Mouse (Mus musculus): ENCODE measurements at regions not wholly inside any gene's neighbourhood (a gene's known extent, or its start where the extent isn't known, plus 50 kb on each side); places are given as distances from the start of the nearest gene placed in this dataset.

DNA sequence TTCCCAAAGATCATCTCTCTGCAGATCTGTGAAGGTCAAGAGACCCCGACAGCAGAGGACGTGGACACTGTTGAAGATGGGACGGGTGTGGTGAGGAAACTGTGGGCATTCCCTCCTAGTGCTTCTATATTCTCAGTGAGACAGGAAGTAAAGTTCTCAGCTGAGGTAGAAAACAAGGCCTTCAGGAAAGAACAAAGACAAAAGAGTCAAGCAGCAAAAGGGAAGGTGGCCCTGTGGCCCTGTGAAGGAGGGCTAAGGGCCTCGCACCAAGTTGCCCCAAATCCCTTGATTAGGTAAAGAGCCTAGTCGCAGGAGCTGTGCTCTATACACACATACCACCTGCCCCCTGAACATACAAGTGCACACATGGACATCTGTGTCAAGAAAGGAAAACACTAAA lies 66.8 kb upstream of the Thy1 start:
- H3K9me3 ChIP-seq (ENCODE audit: low read length): no peaks in the 10 kb centered on the region
- no peaks in the 10 kb centered on the region for H3K4me1 ChIP-seq (ENCODE audit: insufficient read depth)
- ATAC-seq (no peak), DNase-seq (no peak)
- no peak overlapping the region for H3K4me3 ChIP-seq (ENCODE audit: low read depth, low read length)
- no peak overlapping the region for H3K4me2 ChIP-seq (ENCODE audit: low read depth, low read length)
- no peak overlapping the region for H3K27ac ChIP-seq (ENCODE audit: low read depth)
- no peaks in the 10 kb centered on the region for H3K27me3 ChIP-seq (ENCODE audit: insufficient read depth, low read length)
- 76% methylated on average over 5 of the region's 5 CpGs for WGBS (ENCODE audit: insufficient replicate concordance)
- no peak for TF ChIP-seq CTCF (IDR thresholded peaks at IDR 0.05; ENCODE audit: low read depth)
- TF ChIP-seq EP300 (IDR thresholded peaks at IDR 0.05; ENCODE audit: low read depth): no peak
- H3K36me3 ChIP-seq (replicated peaks; ENCODE audit: insufficient read depth, low read length): no peaks in the 10 kb centered on the region
- no peak overlapping the region for H3K9ac ChIP-seq (replicated peaks)

DNA sequence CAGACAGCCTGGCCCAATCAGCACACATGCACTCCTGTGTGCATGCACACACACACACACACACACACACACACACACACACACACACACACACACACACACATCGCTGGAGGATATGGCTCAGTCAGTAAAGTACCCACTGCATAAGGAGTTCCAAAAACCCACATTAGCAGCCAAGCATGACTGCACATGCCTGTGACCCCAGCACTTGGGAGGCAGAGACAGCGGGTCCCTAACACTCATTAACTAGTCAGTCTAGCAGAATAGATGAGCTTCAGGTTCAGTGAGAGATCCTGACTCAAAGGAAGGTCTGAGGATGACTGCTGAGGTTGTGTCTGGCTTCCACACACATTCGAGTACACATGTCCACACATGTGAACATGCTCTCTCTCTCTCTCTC lies 65.4 kb upstream of the Thy1 start:
- TF ChIP-seq CTCF (IDR thresholded peaks at IDR 0.05; ENCODE audit: low read depth) (no peak), EP300 (IDR thresholded peaks at IDR 0.05; ENCODE audit: low read depth) (no peak)
- H3K4me3 ChIP-seq (ENCODE audit: low read depth, low read length): no peak overlapping the region
- no peaks in the 10 kb centered on the region for H3K4me1 ChIP-seq (ENCODE audit: insufficient read depth)
- no peak overlapping the region for H3K27ac ChIP-seq (ENCODE audit: low read depth)
- ATAC-seq (no peak), DNase-seq (no peak)
- no peaks in the 10 kb centered on the region for H3K36me3 ChIP-seq (replicated peaks; ENCODE audit: insufficient read depth, low read length)
- H3K27me3 ChIP-seq (ENCODE audit: insufficient read depth, low read length): no peaks in the 10 kb centered on the region
- no peak overlapping the region for H3K9ac ChIP-seq (replicated peaks)
- H3K4me2 ChIP-seq (ENCODE audit: low read depth, low read length): no peak overlapping the region
- 48% methylated on average over 3 of the region's 3 CpGs for WGBS (ENCODE audit: insufficient replicate concordance)
- H3K9me3 ChIP-seq (ENCODE audit: low read length): no peaks in the 10 kb centered on the region

GRCm38 (mm10) chr9:43981376-43981775 lies 61.8 kb upstream of the Thy1 start:
- Histone ChIP-seq H3K9ac (replicated peaks) (no peak overlapping the region), H3K36me3 (replicated peaks; ENCODE audit: insufficient read depth, low read length) (no peaks in the 10 kb centered on the region), H3K4me1 (ENCODE audit: insufficient read depth) (no peaks in the 10 kb centered on the region), H3K27ac (ENCODE audit: low read depth) (no peak overlapping the region), H3K27me3 (ENCODE audit: insufficient read depth, low read length) (no peaks in the 10 kb centered on the region), H3K4me3 (ENCODE audit: low read depth, low read length) (no peak overlapping the region), H3K4me2 (ENCODE audit: low read depth, low read length) (no peak overlapping the region), H3K9me3 (ENCODE audit: low read length) (no peaks in the 10 kb centered on the region)
- no peak for TF ChIP-seq EP300 (IDR thresholded peaks at IDR 0.05; ENCODE audit: low read depth)
- no peak for ATAC-seq
- 39% methylated on average over 8 of the region's 8 CpGs for WGBS (ENCODE audit: insufficient replicate concordance)
- DNase-seq: no peak

- TF ChIP-seq CTCF (IDR thresholded peaks at IDR 0.05; ENCODE audit: low read depth) (no peak), EP300 (IDR thresholded peaks at IDR 0.05; ENCODE audit: low read depth) (no peak)
- no peak overlapping the region for H3K4me3 ChIP-seq (ENCODE audit: low read depth, low read length)
- DNase-seq (no peak), ATAC-seq (no peak)
- no peak overlapping the region for H3K9ac ChIP-seq (replicated peaks)
- no peaks in the 10 kb centered on the region for H3K4me1 ChIP-seq (ENCODE audit: insufficient read depth)
- H3K27ac ChIP-seq (ENCODE audit: low read depth): no peak overlapping the region
- no peaks in the 10 kb centered on the region for H3K27me3 ChIP-seq (ENCODE audit: insufficient read depth, low read length)
- no peak overlapping the region for H3K4me2 ChIP-seq (ENCODE audit: low read depth, low read length)
- no peaks in the 10 kb centered on the region for H3K9me3 ChIP-seq (ENCODE audit: low read length)
- H3K36me3 ChIP-seq (replicated peaks; ENCODE audit: insufficient read depth, low read length): no peaks in the 10 kb centered on the region
- WGBS (ENCODE audit: insufficient replicate concordance): 58% methylated on average over 5 of the region's 5 CpGs
These were observed 60.8 kb upstream of the Thy1 start for GRCm38 (mm10) chr9:43982359-43982889.

- Histone ChIP-seq H3K4me3 (ENCODE audit: low read depth, low read length) (no peak overlapping the region), H3K27ac (ENCODE audit: low read depth) (no peak overlapping the region), H3K9me3 (ENCODE audit: low read length) (no peaks in the 10 kb centered on the region), H3K27me3 (ENCODE audit: insufficient read depth, low read length) (no peaks in the 10 kb centered on the region), H3K36me3 (replicated peaks; ENCODE audit: insufficient read depth, low read length) (no peaks in the 10 kb centered on the region), H3K4me1 (ENCODE audit: insufficient read depth) (no peaks in the 10 kb centered on the region), H3K9ac (replicated peaks) (no peak overlapping the region), H3K4me2 (ENCODE audit: low read depth, low read length) (no peak overlapping the region)
- 74% methylated on average over 2 of the region's 2 CpGs for whole genome bisulfite sequencing (ENCODE audit: insufficient replicate concordance)
- DNase-seq (no peak), ATAC-seq (no peak)
- TF ChIP-seq CTCF (IDR thresholded peaks at IDR 0.05; ENCODE audit: low read depth) (no peak), EP300 (IDR thresholded peaks at IDR 0.05; ENCODE audit: low read depth) (no peak)
These were observed 60.0 kb upstream of the Thy1 start for GRCm38 (mm10) chr9:43983220-43983619.

GRCm38 (mm10) chr9:43984181-43985062 lies 58.8 kb upstream of the Thy1 start:
- TF ChIP-seq CTCF (IDR thresholded peaks at IDR 0.05; ENCODE audit: low read depth) (peak; percentile 91), EP300 (IDR thresholded peaks at IDR 0.05; ENCODE audit: low read depth) (no peak)
- peak; percentile 81 for DNase-seq

More at GRCm38 (mm10) chr9:43984181-43985062, 58.8 kb upstream of the Thy1 start:
- H3K27me3 ChIP-seq (ENCODE audit: insufficient read depth, low read length): no peaks in the 10 kb centered on the region
- peak; percentile 25; the same call in 1 of the 2 replicates for ATAC-seq
- H3K9me3 ChIP-seq (ENCODE audit: low read length): no peaks in the 10 kb centered on the region
- H3K27ac ChIP-seq (ENCODE audit: low read depth): no peak overlapping the region
- no peak overlapping the region for H3K4me3 ChIP-seq (ENCODE audit: low read depth, low read length)
- H3K36me3 ChIP-seq (replicated peaks; ENCODE audit: insufficient read depth, low read length): no peaks in the 10 kb centered on the region
- H3K4me2 ChIP-seq (ENCODE audit: low read depth, low read length): no peak overlapping the region
- WGBS (ENCODE audit: insufficient replicate concordance): 40% methylated on average over 8 of the region's 8 CpGs
- H3K9ac ChIP-seq (replicated peaks): no peak overlapping the region
- no peaks in the 10 kb centered on the region for H3K4me1 ChIP-seq (ENCODE audit: insufficient read depth)
